In the genomic region with DNA sequence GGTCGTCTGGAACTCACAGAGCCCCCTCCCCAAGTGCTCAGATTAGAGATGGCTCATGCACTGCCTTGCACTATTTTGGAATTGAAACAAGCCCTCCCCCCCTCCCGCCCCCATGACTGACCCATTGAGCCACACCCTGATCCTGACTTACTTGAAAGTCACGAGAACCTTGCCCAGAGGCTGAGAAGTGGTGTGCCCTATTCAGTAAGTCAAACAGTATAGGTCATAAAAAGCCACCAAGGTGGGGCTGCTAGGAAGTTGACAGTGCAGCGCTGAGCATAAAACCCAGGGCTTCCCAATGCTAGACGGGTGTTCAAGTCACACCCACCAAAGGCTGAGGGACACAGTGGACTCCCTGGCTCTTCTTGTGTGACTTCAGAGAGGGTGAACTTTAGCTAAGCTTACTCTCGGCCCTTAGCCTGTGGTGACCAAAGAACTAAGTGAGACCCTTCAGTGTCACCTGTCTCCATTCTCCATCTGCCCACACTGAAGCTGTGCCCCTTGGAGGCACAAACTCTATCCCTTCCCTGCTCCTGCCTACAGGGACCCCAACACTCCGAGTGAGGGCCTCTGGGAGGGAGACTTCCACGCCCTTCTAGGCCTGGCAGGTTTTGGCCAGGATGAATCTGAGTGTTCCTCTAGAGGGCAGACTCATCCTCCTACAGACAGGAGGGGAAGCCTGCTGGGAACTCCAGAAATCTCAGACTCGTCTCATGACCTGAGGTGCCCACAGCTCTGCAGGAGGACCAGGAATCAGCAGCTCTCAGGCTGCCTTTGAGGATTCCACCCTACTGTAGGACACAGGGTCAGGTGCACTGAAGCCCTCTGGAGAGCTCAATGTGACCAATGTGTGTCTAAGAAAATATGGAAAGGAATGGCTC, we compare ENCODE assay signal across 8 mouse cellular contexts. TPM values are rescaled to one million over a fixed set of nuclear protein-coding genes. Genes with fewer than 3 reads are reported as not detected.
A peak's percentile ranks its signal among the peaks of the same experiment; 100 is the strongest.
DNase-seq lines count a peak whose midpoint lies in the region; ATAC-seq and TF ChIP-seq lines count a peak whose summit lies in the region.

No protein-coding gene starts in this region.

- peaks cover 8% of the 10 kb centered on the region for H3K4me1 ChIP-seq in testis, adult 2 months (ENCODE audit: control insufficient read depth, insufficient read depth, low read length)
- peaks cover 32% of the 10 kb centered on the region for H3K4me1 ChIP-seq in kidney, embryonic 16.5 days (ENCODE audit: insufficient read depth, low read length)

- no peak overlapping the region for H3K4me2 ChIP-seq in kidney, embryonic 16.5 days (replicated peaks; ENCODE audit: low read depth, low read length)

- no peak overlapping the region for H3K9ac ChIP-seq in kidney, embryonic 16.5 days (replicated peaks; ENCODE audit: low read length)

- peak; percentile 27; the same call in 1 of the 2 replicates for ATAC-seq in kidney, embryonic 16.5 days (ENCODE audit: low FRiP score, low TSS enrichment)

- H3K4me3 ChIP-seq in testis, adult 2 months (ENCODE audit: control insufficient read depth, low read depth, low read length), result no peak overlapping the region
- H3K4me3 ChIP-seq in kidney, embryonic 16.5 days (ENCODE audit: low read length), result no peak overlapping the region

- WGBS in kidney, embryonic 16.5 days, result 31% methylated on average over 9 of the region's 9 CpGs

- TF ChIP-seq CTCF in testis, adult 2 months (IDR thresholded peaks at IDR 0.05; ENCODE audit: control insufficient read depth, insufficient read depth, insufficient replicate concordance, low read depth, low read length), result peak; percentile 31; the same call in 1 of the 2 replicates

- no peaks in the 10 kb centered on the region for H3K36me3 ChIP-seq in testis, adult 2 months (ENCODE audit: control insufficient read depth, insufficient read depth, low read length)
- H3K36me3 ChIP-seq in kidney, embryonic 16.5 days (ENCODE audit: insufficient read depth, low read length), result peaks cover 40% of the 10 kb centered on the region

- no peaks in the 10 kb centered on the region for H3K27me3 ChIP-seq in testis, adult 2 months (ENCODE audit: control insufficient read depth, insufficient read depth, low read length)
- no peaks in the 10 kb centered on the region for H3K27me3 ChIP-seq in kidney, embryonic 16.5 days (ENCODE audit: insufficient read depth, low read length)

- no peak for TF ChIP-seq POLR2A in testis, adult 2 months (IDR thresholded peaks at IDR 0.05; ENCODE audit: control insufficient read depth, low read depth, low read length)

- H3K9me3 ChIP-seq in kidney, embryonic 16.5 days (ENCODE audit: low read length), result no peaks in the 10 kb centered on the region

- intact Hi-C loops in left cerebral cortex, postnatal 10 days (cut with DNase I), result no loop called here

- peak overlapping the region; percentile 37; the same call in 1 of the 2 replicates for H3K27ac ChIP-seq in testis, adult 2 months (ENCODE audit: control insufficient read depth, insufficient read depth, low read depth, low read length)
- H3K27ac ChIP-seq in kidney, embryonic 16.5 days (ENCODE audit: low read length), result peak overlapping the region; percentile 14; the same call in 1 of the 2 replicates

- DNase-seq in testis, postnatal 14 days (ENCODE audit: low spot score), result no peak
- peak; percentile 51 to 65 for DNase-seq in adrenal gland, postnatal 36 days
- peak; percentile 58 for DNase-seq in heart, adult 8-10 months (ENCODE audit: low spot score)
- peak; percentile 77 for DNase-seq in lung, postnatal 25 days (ENCODE audit: low spot score)
- peak; percentile 82 for DNase-seq in yolk sac, embryonic 10.5 days (ENCODE audit: low spot score)
- DNase-seq in left cerebral cortex, postnatal 10 days (ENCODE audit: extremely low spot score in 1 of 2, low spot score in 2 of 2), result no peak

RNA-seq across cellular contexts. Expression of a gene that starts 5.8 kb away (rescaled TPM):
- polyA plus RNA-seq in testis, adult 2 months (2012; rRNA removed), result 104 and 113 TPM in 2 replicates
- total RNA-seq in adrenal gland, postnatal 36 days (2021), result 100 to 1,000 TPM in 1 of 2 experiments, 10 to 100 TPM in 1; 92.8 to 108 TPM
- 100 to 1,000 TPM in 2 of 4 experiments, 10 to 100 TPM in 2; 91.7 to 106 (median 100) TPM for total RNA-seq in heart, adult 8-10 months (2022)
- 242 and 248 TPM in 2 replicates for polyA plus RNA-seq in kidney, embryonic 16.5 days (2015; fragmentation: Nextera tagmentation; extraction: Ambion mirVana)
- total RNA-seq in left cerebral cortex, postnatal 10 days (2021), result 10 to 100 TPM; 64.1 to 66.0 TPM

RNA-seq across cellular contexts. Expression of a gene that starts 13.2 kb away (rescaled TPM):
- 3,516 and 3,720 TPM in 2 replicates for polyA plus RNA-seq in testis, adult 2 months (2012; rRNA removed)
- 1,000 to 10,000 TPM; 1,198 to 1,301 TPM for total RNA-seq in adrenal gland, postnatal 36 days (2021)
- total RNA-seq in heart, adult 8-10 months (2022), result 1,000 to 10,000 TPM; 1,048 to 1,125 (median 1,067) TPM
- 617 and 706 TPM in 2 replicates for polyA plus RNA-seq in kidney, embryonic 16.5 days (2015; fragmentation: Nextera tagmentation; extraction: Ambion mirVana)
- total RNA-seq in left cerebral cortex, postnatal 10 days (2021), result 100 to 1,000 TPM; 436 to 469 TPM

RNA-seq across cellular contexts. Expression of a gene that starts 17.3 kb away (rescaled TPM):
- 2.1 and 3.4 TPM in 2 replicates for polyA plus RNA-seq in testis, adult 2 months (2012; rRNA removed)
- 1 to 10 TPM; 4.5 to 5.4 TPM for total RNA-seq in adrenal gland, postnatal 36 days (2021)
- total RNA-seq in heart, adult 8-10 months (2022), result 1 to 10 TPM; 2.9 to 5.1 (median 3.4) TPM
- 10.5 and 11.3 TPM in 2 replicates for polyA plus RNA-seq in kidney, embryonic 16.5 days (2015; fragmentation: Nextera tagmentation; extraction: Ambion mirVana)
- total RNA-seq in left cerebral cortex, postnatal 10 days (2021), result 1 to 10 TPM; 3.3 to 4.5 TPM

RNA-seq across cellular contexts. Expression of a gene that starts 37.5 kb away (rescaled TPM):
- 2.2 and 2.3 TPM in 2 replicates for polyA plus RNA-seq in testis, adult 2 months (2012; rRNA removed)
- 10 to 100 TPM; 20.2 to 20.3 TPM for total RNA-seq in adrenal gland, postnatal 36 days (2021)
- 1 to 10 TPM; 7.5 to 8.5 (median 8.0) TPM for total RNA-seq in heart, adult 8-10 months (2022)
- 4.2 and 4.4 TPM in 2 replicates for polyA plus RNA-seq in kidney, embryonic 16.5 days (2015; fragmentation: Nextera tagmentation; extraction: Ambion mirVana)
- total RNA-seq in left cerebral cortex, postnatal 10 days (2021), result 1 to 10 TPM; 8.5 to 9.8 TPM

RNA-seq across cellular contexts. Expression of a gene that starts 45.4 kb away (rescaled TPM):
- 4.4 and 6.8 TPM in 2 replicates for polyA plus RNA-seq in testis, adult 2 months (2012; rRNA removed)
- total RNA-seq in adrenal gland, postnatal 36 days (2021), result 10 to 100 TPM; 30.2 to 42.9 TPM
- total RNA-seq in heart, adult 8-10 months (2022), result 10 to 100 TPM; 27.1 to 35.7 (median 33.3) TPM
- polyA plus RNA-seq in kidney, embryonic 16.5 days (2015; fragmentation: Nextera tagmentation; extraction: Ambion mirVana), result 309 and 332 TPM in 2 replicates
- 10 to 100 TPM in 1 of 2 experiments, 1 to 10 TPM in 1; 8.9 to 12.4 TPM for total RNA-seq in left cerebral cortex, postnatal 10 days (2021)

Comparison
In these comparisons a context has a peak if more than half of its experiments do, and no peak if none do; other contexts are left out.
1. DNase-seq: peak in adrenal gland, postnatal 36 days (2 of 2), heart, adult 8-10 months (single experiment), lung, postnatal 25 days (single experiment) and yolk sac, embryonic 10.5 days (single experiment); none in testis, postnatal 14 days (single experiment) and left cerebral cortex, postnatal 10 days (0 of 2).